Mouse (Mus musculus): ENCODE data around the gene Samd14.

DNA sequence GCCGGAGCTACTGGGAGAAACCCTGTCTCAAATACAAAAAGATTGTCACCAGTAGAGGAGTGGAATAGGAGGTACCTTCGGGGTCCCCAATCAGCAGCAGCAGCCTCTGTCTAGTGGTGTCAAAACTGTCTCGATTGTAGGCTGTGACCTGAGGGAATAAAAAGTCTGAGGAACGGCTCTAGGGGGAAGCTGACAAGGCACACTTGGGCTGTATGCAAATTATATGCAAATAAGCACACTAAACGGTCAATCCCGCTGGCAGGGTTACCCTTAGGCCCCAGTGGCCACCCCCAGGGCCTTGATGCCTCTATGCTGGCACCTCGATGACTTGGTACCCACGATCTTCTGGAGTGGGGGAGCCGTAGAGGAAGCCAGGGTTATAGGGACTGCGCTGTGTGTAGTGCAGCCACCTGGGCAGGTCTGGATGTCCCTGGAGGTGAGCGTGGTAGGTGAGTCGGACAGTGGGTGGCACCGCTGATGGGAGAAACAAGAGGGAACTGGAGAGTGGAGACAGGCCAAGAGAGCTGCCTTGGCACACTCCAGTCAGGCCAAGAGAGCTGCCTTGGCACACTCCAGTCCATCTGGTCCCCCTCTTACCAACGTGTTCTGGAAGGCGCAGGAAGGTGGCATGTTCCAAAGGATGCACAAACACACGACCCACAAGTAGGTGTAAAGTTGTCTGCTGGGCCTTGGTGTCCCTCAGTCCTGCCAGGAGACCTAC lies 37.6 kb upstream of the Samd14 start:
- TF ChIP-seq GATA1 (IDR thresholded peaks at IDR 0.05; ENCODE audit: borderline replicate concordance, low read length) (no peak), FLI1 (IDR thresholded peaks at IDR 0.05; ENCODE audit: low read length) (no peak)
